Mouse (Mus musculus): ENCODE data around the gene Fgfr2.

Fgfr2 gene

GRCm38 (mm10) chr7:133048085-133048630, 75.0 kb downstream of the Fgfr2 start:
- in situ Hi-C loops (cut with MboI; ENCODE audit: unreplicated experiment in 2 of 2), result loop anchor here in 1 of 2 experiments (25.0 kb wide), 1 partner anchor 739 kb away; the partner anchor contains the start of genes Dhx32 and Fank1

DNA sequence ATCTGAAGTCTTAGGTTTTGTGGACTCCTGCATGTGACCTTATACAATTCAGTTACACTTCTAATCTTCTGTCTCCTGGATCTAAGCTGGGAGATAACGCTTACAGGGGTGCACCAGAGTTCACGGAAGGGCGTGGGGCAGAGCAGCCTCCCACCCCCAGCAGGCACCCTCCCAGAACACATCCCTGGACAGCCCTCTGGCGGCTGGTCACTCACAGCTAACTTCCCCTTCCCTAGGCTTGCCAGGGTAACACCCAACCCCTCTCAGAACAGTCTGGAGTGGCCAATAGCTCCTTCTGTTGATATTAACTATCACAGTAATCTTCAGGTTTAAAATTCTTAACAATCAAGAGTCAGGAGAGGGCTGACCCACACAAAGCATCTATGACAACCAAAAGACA, 75.9 kb downstream of the Fgfr2 start:
- in situ Hi-C loops (cut with MboI; ENCODE audit: unreplicated experiment in 2 of 2), result loop anchor here in 1 of 2 experiments (25.0 kb wide), 1 partner anchor 740 kb away; the partner anchor contains the start of genes Dhx32 and Fank1

DNA sequence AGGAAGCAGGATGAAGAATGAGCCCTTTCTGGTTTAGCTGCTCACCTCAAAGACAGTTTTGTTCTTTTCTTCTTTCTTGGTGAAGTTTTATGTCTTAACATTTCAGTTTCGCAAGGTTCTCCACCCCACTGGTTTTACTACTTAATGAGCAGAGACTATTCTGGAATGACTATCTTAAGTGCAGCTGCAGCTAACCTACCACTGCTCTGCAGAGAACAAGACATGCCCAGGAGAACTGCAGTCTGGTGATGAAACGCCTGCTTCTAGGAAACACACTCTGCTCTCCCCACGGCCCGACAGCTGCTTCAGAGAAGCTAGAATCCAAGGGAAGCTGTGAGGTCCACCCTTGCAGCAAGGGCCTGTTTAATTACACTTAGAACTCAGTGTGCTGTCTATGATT, 78.4 kb downstream of the Fgfr2 start:
- in situ Hi-C loops (cut with MboI; ENCODE audit: unreplicated experiment in 2 of 2), result loop anchor here in 1 of 2 experiments (25.0 kb wide), 1 partner anchor 743 kb away; the partner anchor contains the start of genes Dhx32 and Fank1

DNA sequence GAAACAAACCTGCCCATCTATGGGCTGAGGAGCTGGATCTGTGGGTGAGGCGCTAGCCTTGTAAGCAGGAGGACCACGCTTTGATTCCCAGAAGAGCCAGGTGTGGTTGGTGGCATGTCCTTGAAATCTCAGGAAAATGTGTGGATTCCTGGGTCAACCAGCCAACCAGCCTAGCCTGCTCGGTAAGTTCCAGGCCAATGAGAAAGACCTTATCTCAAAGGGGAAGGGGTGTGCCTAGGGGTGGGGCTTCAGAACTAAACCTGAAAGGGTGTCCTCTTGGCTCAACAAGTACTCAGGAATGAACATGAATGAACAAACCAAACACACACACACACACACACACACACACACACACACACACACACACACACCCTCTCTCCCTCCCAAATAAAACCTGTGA, 81.4 kb downstream of the Fgfr2 start:
- in situ Hi-C loops (cut with MboI; ENCODE audit: unreplicated experiment in 2 of 2), result loop anchor here in 1 of 2 experiments (25.0 kb wide), 1 partner anchor 746 kb away; the partner anchor contains the start of genes Dhx32 and Fank1

- in situ Hi-C loops (cut with MboI; ENCODE audit: unreplicated experiment in 2 of 2), result loop anchor here in 1 of 2 experiments (25.0 kb wide), 1 partner anchor 746 kb away; the partner anchor contains the start of genes Dhx32 and Fank1
These were observed 82.3 kb downstream of the Fgfr2 start for GRCm38 (mm10) chr7:133040688-133041345.

DNA sequence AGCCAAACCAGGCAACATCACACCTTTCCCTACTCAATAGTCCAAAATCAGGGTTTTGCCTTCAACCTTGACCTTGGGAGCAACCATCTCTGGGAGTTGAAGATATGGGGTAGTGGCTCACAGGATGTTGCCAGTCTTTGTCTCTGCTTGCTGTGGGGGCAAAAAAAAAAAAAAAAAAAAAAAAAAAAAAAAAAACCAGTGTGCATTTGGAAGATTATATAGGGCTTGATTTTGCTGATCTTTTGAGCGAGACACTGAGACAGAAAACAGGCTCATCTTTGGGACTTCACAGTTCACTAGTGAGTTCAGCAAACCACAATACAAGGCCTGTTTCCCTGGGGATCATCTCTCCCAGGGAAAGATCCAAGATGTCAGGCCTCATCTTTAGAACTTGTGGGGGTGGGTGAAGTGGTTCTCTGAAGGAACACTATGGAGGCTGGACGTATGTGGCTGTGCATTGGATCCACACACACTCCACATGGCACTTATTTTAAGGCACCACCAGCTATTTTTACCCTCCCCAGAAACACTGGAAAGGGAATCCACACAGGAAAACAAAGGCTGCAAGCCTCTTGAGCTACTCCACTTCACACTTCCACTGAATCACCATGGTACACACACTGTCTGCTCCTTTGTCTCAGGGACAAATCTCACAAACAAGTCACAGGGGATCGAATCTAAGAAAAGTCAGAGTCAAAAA, 83.4 kb downstream of the Fgfr2 start:
- in situ Hi-C loops (cut with MboI; ENCODE audit: unreplicated experiment in 2 of 2), result loop anchor here in 1 of 2 experiments (25.0 kb wide), 1 partner anchor 748 kb away; the partner anchor contains the start of genes Dhx32 and Fank1

DNA sequence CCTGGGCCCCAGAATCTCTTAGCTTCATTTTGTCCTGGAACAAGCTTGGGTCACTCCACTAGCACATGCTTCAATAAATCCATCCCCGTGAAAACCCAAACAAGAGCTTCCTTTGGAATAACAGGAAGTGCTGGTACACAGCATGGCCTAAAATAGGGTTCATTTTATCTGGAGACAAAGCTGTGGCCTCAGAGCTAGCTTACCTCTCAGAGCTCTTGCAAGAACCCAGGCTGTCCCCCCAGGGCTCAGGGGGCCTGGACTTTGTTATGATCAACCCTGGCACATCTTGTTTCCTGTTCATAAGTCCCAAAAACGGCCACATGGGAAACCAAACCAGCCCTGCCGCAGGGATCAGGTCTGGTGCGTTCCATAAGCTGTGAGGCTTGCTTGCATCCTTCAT, 85.5 kb downstream of the Fgfr2 start:
- in situ Hi-C loops (cut with MboI; ENCODE audit: unreplicated experiment in 2 of 2), result loop anchor here in 1 of 2 experiments (25.0 kb wide), 1 partner anchor 750 kb away; the partner anchor contains the start of genes Dhx32 and Fank1

GRCm38 (mm10) chr7:133037217-133037616, 85.9 kb downstream of the Fgfr2 start:
- in situ Hi-C loops (cut with MboI; ENCODE audit: unreplicated experiment in 2 of 2), result loop anchor here in 1 of 2 experiments (25.0 kb wide), 1 partner anchor 750 kb away; the partner anchor contains the start of genes Dhx32 and Fank1

- in situ Hi-C loops (cut with MboI; ENCODE audit: unreplicated experiment in 2 of 2), result loop anchor here in 1 of 2 experiments (25.0 kb wide), 1 partner anchor 751 kb away; the partner anchor contains the start of genes Dhx32 and Fank1
These were observed 87.2 kb downstream of the Fgfr2 start for GRCm38 (mm10) chr7:133035901-133036300.

- in situ Hi-C loops (cut with MboI; ENCODE audit: unreplicated experiment in 2 of 2), result loop anchor here (5.0 to 25.0 kb wide), 3 partner anchors 600 to 755 kb away; partner anchors contain the start of genes Dhx32 (in 1 of the 2), Edrf1 (in 1 of the 2) and Fank1 (in 1 of the 2)
These were observed 90.5 kb downstream of the Fgfr2 start for GRCm38 (mm10) chr7:133032589-133033203.

DNA sequence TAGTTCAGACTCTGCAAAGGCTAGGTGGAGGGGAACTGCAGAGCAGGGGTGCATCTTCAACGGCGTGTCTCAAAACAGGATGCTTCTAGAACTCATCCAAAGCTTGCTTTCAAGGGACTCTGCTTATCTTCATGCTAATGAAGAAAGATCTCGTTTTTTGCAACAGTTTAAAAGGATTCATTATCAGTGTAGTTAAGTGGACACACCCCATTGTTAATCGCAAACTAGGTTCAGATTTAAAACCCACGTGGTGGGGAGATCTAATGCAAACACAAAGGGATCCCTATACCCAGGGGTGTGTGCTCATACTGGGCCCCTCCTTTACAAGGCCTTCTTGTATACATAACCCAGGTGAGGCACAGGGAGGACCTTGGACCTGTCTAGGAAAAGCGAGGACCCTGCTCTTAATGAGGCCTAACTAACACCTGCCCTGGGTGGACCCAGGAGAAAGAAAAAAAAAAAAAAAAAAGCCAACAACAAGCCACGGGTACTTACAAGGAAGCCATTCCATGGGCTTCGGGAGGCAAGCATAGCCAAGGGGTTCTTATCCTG, 93.6 kb downstream of the Fgfr2 start:
- in situ Hi-C loops (cut with MboI; ENCODE audit: unreplicated experiment in 2 of 2), result loop anchor here (5.0 to 25.0 kb wide), 3 partner anchors 603 to 758 kb away; partner anchors contain the start of genes Dhx32 (in 1 of the 2), Edrf1 (in 1 of the 2) and Fank1 (in 1 of the 2)

- in situ Hi-C loops (cut with MboI; ENCODE audit: unreplicated experiment in 2 of 2), result loop anchor here in 1 of 2 experiments (25.0 kb wide), 1 partner anchor 758 kb away; the partner anchor contains the start of genes Dhx32 and Fank1
These were observed 94.1 kb downstream of the Fgfr2 start for GRCm38 (mm10) chr7:133029004-133029403.

- in situ Hi-C loops (cut with MboI; ENCODE audit: unreplicated experiment in 2 of 2), result loop anchor here in 1 of 2 experiments (25.0 kb wide), 1 partner anchor 759 kb away; the partner anchor contains the start of genes Dhx32 and Fank1
These were observed 95.2 kb downstream of the Fgfr2 start for GRCm38 (mm10) chr7:133027930-133028329.

DNA sequence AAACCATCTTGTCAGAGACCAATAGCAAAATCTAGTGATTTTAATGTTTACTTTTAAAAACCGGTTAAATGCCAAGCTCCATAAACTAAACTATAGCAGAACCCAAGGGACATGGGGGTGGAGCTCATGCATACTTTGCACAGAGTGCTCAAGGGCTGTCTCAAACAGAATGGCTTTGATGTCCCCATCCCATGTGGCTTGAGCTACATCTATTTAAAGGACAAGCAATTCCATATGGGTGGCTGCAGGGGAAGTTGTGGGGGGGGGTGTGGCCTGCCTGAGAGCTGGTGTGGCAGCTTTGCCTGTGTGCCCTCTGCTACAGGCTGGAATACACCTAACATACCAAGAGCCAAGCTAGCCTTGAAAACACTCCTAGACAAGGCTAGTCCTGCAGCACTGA, 98.5 kb downstream of the Fgfr2 start:
- in situ Hi-C loops (cut with MboI; ENCODE audit: unreplicated experiment in 2 of 2), result loop anchor here (25.0 kb wide), 3 partner anchors 763 to 1612 kb away; partner anchors contain the start of genes Acadsb (in 1 of the 2), Dhx32 (in 1 of the 2), Fank1 (in 1 of the 2) and Hmx2 (in 1 of the 2)

- in situ Hi-C loops (cut with MboI; ENCODE audit: unreplicated experiment in 2 of 2), result loop anchor here (10.0 to 25.0 kb wide), 3 partner anchors 1475 to 1607 kb away; partner anchors contain the start of genes Hmx2 (in 2 of the 2), Hmx3 (in 2 of the 2), Acadsb (in 1 of the 2) and Ikzf5 (in 1 of the 2)
These were observed 103.6 kb downstream of the Fgfr2 start for GRCm38 (mm10) chr7:133019481-133020020.

- in situ Hi-C loops (cut with MboI; ENCODE audit: unreplicated experiment in 2 of 2), result loop anchor here (10.0 to 25.0 kb wide), 3 partner anchors 1474 to 1607 kb away; partner anchors contain the start of genes Hmx2 (in 2 of the 2), Hmx3 (in 2 of the 2), Acadsb (in 1 of the 2) and Ikzf5 (in 1 of the 2)
These were observed 104.2 kb downstream of the Fgfr2 start for GRCm38 (mm10) chr7:133018961-133019360.

- in situ Hi-C loops (cut with MboI; ENCODE audit: unreplicated experiment in 2 of 2), result loop anchor here (10.0 to 25.0 kb wide), 3 partner anchors 1471 to 1603 kb away; partner anchors contain the start of genes Hmx2 (in 2 of the 2), Hmx3 (in 2 of the 2), Acadsb (in 1 of the 2) and Ikzf5 (in 1 of the 2)
These were observed 107.6 kb downstream of the Fgfr2 start for GRCm38 (mm10) chr7:133015416-133016070.

- in situ Hi-C loops (cut with MboI; ENCODE audit: unreplicated experiment in 2 of 2), result loop anchor here (10.0 to 25.0 kb wide), 3 partner anchors 1470 to 1602 kb away; partner anchors contain the start of genes Hmx2 (in 2 of the 2), Hmx3 (in 2 of the 2), Acadsb (in 1 of the 2) and Ikzf5 (in 1 of the 2)
These were observed 108.5 kb downstream of the Fgfr2 start for GRCm38 (mm10) chr7:133014631-133015030.
